Mouse (Mus musculus) brain, embryonic 18.5 days (tissue): ENCODE results near the gene Dscaml1.
A peak's percentile ranks its signal among the peaks of the same experiment; 100 is the strongest.

Experiments
- DNase-seq: peaks from one replicate; pipeline ENCODE4 v3.0.0-alpha.2; 2012; ENCODE audit warnings: low read depth, low spot score

Dscaml1 gene

DNA sequence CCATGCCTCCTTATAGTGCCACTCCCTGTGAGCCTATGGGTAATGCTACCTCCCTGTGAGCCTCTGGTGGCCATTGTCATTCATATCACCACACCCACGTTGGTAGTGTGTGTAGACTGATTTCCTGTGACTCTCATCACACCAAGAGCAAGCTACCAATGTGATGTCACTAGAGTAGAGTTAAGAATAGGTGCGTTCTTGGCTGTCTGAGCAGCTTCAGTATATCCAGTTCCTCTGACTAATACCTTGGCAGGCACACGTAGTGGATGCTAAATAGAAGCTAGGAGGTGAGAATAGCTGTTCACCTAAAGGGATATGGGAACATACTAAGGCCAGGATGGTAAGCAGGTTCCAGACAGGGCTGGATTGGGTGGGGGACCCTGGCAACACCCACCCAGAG, 143.3 kb downstream of the Dscaml1 start:
- no peak for DNase-seq

DNA sequence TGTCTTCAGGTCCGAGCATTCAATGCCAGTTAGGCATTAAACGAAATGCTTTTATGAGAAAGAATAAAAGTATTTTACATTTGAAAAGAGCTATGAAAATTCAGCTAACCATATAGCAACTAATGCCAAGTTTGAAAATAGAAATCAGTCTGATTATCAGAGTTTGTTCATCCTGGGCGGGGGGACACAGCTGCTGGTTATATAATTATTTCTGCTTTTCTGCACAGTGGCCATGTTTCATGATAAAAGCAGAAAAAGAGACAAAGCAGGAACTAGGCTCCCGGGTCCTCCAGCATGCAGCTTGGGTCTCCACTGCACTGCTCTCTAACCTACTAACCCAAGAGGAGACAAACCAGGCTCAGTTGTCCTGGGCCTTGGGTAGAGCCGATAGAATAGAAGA, 143.9 kb downstream of the Dscaml1 start:
- DNase-seq: no peak

DNA sequence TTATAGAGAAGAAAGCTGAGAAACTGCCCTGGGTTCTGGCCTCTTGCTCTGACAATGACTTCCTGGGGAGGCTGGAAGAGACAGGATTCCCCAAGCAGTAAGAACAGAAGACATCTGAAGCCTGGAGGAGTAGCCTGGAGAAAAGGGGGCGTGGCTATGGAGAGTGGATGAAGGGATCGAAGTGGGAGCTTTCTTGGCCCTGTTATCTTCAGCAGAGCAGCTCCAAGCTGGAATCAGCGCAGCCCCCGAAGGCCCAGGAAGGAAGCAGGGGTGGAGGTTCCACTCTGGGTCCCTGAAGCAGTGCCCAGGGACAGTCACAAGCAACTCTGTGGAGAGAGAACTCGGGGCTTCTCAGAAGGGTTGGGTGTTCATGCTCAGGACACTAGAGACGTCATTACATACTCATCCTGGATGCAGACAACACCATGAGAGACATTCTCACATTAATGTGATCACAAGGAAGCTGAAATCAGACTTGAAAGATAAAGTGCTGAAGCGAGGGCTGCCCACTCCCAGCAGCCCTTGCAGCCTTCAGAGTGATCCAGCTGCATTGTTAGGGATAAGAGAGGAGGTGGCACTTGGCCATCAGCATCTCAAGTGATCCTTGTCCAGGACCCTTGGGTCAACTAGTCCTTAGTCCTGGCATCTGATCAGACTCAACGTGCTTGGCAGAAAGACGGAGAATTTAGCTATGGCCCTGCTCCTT, 146.5 kb downstream of the Dscaml1 start:
- DNase-seq: no peak

DNA sequence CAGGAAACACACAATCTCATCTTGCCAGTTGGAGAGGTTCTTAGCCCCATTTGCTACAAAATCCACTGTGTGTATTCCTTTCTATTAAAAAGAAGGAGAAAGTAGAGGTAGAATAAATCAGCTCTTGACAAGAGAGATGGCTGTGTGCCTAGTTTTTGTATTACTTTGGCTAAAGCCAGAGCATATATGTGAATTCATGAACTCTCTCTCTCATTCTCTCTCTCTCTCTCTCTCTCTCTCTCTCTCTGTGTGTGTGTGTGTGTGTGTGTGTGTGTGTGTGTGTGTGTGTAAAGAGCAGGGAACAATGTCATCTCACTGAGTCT, 147.0 kb downstream of the Dscaml1 start:
- no peak for DNase-seq

DNA sequence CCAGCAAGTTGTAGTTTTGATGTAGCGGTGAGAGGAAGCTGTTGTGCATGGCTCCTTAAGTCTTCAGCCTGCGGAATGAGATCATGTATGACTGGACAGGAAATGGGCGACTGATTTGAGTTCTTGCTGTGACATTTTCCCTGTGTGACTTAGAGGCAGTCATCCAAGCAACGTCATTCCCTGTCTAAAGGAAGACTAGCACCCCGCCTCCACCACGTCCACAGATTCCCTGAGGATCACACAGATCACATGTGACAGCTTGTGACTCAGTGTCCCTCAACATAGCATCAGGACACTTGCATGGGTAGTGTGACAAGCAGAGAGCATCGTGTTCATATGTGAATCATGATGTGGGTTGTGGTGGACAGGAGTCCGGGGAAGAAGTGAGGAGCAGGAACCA, 147.6 kb downstream of the Dscaml1 start:
- DNase-seq: no peak

DNA sequence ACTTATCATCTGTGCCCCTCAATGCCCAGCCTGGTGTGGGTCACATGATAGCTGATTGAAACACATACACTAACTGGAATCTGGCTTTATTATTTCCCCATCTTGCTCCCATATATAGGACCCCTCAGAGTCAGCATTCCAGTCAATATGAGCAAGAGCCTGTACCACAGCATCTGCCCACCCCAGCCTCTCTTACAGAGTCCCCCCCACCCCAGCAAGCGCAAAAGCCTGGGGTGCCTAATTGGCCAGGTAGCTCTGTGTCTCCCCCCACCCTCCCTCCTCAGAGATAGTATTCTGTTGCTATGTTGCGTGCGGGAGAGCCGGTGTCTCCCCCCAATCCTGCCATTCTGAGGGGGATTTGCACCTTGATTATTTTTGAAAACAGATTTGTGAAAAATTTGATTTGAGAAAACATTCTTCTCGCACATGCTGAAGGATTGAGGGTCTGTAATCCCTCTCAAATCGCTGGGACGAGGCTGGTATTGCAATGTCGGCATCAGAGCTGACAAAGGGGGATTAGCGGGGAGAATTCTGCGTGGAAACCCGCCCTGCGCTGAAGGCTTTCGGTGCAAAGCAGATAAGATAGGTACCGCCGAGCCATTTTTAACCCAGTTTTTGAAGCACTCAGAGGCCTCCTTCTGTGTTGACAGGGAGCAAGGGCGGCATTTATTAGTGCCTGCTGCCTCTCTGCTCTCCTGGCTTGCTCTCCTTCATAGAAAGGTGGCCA, 153.8 kb downstream of the Dscaml1 start:
- no peak for DNase-seq

DNA sequence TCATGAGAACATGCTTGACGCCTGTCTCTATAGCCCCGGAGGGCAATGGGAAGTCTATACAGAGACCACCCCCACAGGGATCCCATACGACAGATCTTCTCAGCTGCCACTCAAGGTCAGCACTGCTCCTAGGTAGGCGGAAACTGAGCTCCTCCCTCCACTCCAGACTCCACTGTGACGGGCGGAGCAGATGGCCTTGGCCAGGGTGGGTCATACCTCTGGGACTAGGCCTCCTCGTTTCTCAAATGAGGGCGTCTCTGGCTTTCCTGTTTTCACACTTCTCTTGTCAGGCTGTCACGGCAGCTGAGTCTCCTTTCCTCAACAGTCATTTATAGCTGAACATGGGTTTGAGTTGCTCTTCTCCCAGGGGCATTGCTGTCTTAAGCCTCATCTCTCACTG, 160.0 kb downstream of the Dscaml1 start:
- DNase-seq: no peak

DNA sequence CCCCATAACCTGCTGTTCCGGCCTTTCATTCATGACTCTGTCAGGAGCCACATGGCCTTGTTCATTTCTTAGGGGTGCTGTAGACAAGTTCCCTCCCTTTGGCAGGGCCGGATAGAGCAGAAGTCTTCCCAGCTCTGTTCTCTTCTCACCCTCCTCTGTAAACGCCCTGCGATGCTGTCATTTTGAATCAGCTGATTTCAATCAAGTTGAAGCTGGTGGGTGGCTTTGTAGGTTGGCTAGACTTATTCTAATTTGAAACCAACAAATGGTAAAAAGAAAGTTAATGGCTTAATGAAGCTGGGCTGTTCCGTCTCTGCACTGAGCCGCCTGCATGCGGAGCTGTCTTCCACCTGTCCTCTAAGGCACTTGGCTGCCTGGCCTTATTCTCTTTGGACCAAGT, 161.3 kb downstream of the Dscaml1 start:
- DNase-seq: no peak

DNA sequence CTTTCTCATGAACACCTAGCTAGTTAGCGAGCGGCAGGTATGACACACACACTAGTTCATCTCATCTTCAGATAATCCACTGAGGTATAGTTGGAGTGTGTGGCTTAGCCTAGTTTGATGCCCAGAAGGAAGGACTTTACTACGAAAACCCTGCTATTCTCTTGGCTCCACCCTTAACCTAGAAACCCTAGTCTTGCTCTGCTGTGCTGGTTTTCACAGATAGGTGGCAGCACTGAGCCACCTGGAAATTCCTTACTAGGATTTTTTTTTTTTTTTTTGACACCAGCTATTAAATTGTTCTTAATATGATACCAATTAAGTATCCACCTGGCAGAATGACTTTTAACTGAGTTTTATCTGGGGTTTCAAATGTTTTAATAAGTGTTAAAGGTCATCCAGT, 163.4 kb downstream of the Dscaml1 start:
- DNase-seq: no peak

DNA sequence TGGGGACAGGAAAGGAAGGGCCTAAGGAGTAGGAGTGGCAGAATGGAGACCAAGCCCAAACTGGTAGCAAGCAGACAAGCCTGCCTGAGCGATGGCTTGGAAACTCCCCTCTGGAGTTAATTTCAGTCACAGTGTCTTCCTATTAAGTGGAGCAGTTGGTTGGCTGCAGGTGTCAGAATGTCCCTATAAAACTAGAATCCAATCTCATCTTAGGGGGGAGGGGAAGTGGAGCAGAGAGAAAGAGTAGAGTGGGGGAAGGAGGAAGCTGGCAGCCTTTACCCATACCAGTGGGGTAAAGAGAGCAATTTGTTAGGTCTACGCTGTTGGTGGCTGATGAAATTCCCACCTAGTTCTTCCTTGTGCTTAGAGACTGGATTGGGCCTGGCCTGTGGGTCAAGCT, 164.6 kb downstream of the Dscaml1 start:
- DNase-seq: no peak

DNA sequence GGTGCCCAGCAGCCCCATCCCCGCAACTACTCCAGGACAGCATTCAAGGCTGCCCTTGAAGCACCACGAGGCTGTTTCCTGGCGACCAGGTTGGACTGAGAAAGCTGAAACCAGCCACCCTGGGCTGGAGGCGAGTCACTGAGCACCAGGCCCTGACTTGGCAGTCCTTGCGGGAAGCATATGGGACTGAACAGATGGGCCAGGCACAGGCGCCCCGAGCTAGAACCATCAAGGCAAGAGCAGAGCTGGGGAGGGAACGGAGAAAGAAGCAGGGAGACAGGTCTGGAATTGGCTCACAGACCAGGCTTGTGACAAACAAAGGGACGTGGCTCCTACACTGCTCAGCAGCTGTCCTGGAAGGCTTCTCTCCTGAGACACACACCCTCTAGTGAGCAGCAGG, 165.9 kb downstream of the Dscaml1 start:
- no peak for DNase-seq

DNA sequence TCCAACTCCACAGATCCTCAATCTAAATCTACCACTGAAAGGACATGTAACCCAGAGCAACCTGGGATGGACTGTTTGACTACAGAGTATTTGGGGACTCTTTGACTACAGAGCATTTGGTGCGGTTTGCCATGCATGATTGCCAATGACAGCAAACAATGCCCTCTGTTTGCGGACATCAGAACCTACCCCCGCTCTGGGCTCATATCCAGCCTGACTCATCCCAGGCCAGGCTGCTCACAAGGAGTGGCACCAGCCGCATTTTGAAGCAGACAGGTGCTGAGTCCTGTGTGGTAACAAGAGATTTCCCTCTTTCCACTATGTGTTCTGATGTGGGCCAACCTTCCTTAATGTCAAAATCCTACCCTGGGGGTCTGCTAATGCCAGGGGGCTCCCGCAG, 171.7 kb downstream of the Dscaml1 start:
- no peak for DNase-seq

DNA sequence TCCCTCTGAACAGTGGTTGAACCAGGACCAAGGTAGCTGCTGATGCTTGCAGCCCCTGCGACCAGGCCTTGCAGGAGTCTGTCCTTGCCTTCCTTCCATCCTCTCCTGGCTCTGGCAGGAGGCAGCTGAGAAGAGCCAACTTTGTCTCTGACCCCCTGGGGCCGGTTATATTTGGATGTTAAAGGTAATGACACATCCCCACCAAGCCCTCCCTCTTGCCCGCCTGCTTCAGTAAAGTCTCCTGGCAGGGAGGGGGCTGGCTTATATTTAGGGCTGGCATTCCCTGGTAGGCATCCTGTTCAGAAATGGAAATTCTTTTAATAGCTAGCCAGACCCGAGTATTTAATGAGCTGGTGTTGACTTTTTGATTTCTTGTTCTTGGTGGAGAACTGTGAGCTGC, 172.9 kb downstream of the Dscaml1 start:
- no peak for DNase-seq

DNA sequence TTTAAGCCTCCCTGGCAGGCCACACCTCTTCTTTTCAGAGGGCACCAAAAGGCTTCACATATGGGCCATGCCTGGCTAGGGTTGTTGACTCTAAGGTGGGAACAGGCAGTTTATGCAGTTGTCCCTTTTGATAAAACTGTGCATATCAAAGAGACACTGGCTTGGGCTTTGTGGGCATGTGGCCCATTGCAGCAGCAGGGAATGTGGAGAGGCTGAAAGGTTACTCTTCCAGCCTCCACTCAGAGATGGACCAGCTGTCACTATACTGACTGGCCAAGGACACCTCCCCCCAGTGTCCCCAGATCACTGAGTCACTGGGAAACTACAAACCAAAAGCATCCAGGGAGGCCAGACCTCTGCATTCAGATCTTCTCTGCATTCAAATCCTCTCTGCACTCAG, 180.9 kb downstream of the Dscaml1 start:
- no peak for DNase-seq

DNA sequence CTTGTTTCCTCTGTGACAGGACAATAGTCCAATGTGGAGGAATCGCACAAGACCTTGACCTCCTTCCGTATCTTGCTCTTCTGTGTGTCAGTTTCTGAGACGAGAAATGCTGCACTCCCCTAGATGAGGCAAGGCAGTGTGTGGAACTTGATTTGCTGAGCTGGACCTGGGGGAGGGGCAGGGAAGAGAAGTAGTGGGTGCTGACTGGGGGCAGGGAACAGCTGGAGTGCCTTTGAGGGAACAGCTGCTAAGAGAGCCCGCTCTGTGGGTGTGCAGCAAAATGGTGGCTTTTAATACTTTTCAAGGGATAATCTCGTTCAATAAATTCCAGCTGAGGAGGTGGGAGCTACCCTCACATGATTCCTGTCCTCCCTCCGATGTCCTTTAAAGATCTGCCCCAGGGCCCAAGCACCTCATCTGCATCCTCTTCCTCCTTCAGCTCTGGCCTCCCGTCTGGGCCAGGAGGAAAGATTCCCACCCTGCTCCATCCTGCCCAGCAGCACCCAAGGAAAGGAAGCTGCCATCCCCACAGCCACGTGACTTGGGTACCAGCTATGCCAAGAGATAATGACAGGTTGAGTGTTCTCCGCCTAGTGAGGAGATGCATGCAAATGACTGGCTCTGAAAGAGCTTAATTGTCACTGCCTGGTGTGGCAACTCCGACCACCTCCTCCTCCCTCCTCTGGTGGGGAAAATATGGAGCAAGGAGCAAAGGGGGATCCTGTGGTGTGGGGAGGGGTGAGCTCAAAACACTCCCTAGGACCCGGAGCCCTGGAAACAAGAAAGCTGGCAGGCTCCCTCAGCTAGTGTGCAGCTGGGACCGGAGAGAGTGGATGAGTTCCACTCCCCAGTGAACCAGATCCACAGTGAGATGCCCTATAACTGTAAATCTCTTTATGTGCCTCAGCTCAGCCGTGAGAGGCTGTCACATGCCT, 181.9 kb downstream of the Dscaml1 start:
- DNase-seq: peak; percentile 73

DNA sequence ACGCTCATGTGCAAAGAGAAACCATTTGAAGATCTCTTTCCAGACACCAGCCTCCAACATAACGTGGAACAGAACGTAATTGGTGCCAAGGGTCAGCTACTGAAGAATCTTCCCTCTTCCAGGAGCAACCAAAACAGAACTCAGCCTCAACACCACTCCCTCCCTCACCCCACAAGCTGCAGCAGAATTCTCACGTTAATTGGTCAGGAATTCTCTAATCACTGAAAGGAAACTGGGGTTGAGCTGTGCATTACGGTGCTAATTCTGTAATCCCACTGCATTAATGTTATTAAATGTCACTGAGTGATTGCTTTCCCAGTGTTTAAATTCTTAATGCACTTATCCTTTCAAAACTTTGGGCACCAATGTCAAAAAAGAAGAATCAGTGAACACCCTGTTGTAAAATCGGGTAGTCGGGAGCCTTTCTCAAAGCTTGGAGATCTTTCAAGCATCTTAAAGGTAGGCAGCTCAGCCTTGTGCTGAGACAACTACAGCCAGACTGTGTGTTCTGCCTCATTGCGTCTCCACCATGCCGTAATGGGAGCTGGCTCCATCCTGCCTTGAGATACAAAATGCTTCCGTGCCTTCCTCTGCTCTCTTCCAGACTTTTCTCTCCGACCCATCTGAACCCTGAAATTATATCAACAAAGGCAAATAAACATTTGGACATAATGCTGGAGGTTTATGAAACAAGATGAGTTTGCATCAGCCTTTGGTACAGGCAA, 184.1 kb downstream of the Dscaml1 start:
- DNase-seq: no peak

DNA sequence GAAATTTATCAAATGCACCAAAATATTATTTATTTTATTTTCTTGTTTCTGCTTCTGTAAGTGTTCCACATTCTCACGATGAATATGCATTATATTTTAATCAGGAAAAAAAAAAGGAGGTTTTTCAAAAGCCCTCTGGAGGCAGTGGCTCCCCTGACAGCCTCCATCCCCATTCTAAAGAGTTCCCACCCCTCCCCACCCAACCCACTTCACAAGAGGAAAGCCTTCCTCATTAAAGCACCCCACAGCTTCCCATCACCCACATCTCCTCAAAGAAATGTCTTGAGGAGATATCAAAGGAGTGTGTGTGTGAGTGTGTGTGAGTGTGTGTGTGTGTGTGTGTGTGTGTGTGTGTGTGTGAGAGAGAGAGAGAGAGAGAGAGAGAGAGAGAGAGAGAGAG, 188.2 kb downstream of the Dscaml1 start:
- no peak for DNase-seq

DNA sequence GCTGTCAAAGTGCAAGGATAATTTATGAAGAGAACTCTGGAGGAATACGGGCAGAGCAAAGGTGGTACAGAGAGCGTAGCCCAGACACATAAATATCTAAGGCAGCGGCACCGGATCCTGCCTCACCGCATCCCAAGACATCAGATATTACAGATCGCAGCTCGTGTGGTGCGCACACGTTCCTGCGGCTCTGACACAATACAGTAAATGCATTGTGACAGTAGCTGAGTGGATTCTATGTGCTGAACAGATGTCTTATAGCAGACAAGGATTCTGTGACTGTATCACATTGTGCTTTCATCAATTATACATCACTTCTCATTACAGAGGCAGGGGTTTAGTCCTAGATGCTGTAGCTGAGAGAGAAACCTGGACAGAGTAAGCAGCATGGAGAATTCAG, 191.5 kb downstream of the Dscaml1 start:
- no peak for DNase-seq

DNA sequence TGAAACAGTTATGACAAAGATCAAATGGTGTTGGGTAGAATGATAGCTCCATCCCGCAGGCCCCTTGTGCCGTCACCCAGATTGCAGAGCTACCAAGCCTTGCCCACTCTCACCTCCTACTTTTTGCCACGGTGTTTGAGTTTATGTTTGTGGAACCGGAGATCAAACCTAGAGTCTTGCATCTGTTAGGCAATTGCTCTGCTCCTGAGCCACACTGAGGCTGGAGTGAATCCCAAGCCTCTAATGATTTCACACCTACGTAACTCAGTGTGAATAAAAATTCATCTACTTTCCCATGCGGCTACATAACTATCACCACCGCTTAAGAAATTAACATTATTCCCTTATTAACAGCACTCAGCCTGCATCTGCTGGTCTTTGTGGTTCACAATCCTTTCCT, 192.0 kb downstream of the Dscaml1 start:
- DNase-seq: no peak

DNA sequence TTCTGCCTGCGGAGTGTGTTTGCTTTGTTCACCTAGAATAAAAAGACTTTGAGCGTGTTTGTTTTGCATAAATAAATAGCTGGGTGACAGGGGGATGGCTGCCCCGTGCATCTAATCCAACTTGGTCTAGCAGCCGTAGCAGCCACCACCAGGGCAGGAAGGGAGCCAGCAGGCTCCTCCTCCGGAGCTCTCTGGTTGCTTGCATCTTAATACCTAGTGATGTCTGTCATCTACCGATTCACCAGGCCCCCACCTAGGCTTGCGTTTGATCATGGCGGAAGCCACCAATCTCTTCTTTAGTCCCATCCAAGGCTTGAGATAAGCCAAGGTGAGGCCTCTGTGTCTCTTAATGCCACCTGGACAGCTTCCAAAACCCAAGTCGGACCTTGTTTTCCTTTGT, 193.6 kb downstream of the Dscaml1 start:
- DNase-seq: no peak

DNA sequence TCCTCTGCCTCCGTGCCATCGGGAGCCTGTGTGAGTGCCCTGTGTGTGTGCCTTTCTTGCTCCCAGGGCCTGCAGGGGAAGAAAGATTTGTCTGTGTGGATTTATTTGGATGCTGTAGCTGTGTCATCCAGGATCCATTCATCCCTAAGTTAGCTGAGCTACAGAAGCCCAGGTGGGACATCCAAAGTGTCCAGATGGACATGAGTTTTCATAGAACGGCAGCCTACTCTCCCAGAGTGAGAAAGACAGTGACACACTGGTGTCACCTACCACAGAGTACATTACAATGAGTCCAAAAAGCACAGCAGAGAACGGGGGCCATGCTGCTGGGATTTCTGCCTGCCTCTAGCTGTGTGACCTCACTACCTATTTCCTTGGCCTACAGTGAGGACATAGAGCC, 194.5 kb downstream of the Dscaml1 start:
- no peak for DNase-seq

DNA sequence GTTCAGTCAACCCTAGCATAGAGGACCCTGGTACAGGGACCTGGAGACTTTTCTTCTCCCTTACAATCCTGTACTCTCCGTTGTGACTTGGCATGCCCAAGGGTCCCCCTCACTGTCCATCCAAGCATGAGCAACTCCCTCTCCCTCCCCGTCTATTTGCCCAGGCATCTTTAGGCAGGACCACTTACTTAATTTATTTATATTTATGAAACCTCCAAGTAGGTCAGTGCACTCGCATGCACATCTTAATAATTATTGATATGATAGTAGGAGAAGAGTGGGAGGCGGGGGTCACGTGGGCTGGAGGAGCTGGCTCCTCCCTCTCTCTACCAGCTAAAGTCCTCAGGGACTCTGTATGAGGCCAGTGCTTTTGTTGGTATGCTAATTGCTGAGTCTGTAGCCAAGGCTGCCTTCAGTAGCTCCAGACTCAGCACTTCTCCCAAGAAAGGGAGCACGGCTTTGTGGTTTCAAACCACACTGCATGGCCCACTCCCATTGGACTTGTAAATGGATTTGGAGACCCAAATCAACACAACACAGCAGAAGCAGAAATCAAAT, 199.5 kb downstream of the Dscaml1 start:
- no peak for DNase-seq
